Mouse (Mus musculus) ES-E14 (cell line): ENCODE measurements around the gene Pdgfd. TPM values are rescaled to one million over a fixed set of nuclear protein-coding genes. Genes with fewer than 3 reads are reported as not detected.
"Not testable (repeated sequence)": the region's sequence is repeated elsewhere in the genome, so short reads cannot be mapped to it uniquely, and the experiment has no call there.

Experiments
- DNase-seq: peaks from one replicate; pipeline ENCODE4 v3.0.0-alpha.2; 2013; ENCODE audit warnings: low read depth, low spot score
- H3K27ac ChIP-seq: 2 replicates; pipeline ENCODE4 v1.5.1; 2012; ENCODE audit warnings: low read depth, mild to moderate bottlenecking, low read length, moderate library complexity, mixed read lengths; ENCODE audit not compliant: poor library complexity, insufficient read depth, severe bottlenecking
- H3K36me3 ChIP-seq: 2 replicates; pipeline ENCODE4 v1.6.1; 2012; ENCODE audit warnings: mild to moderate bottlenecking, low read length, moderate library complexity, mixed read lengths; ENCODE audit not compliant: control insufficient read depth, poor library complexity, insufficient read depth, severe bottlenecking
- H3K4me1 ChIP-seq, 2 experiments: fragments of 150-350 bp in 1 of 2; sonication (generic) in 1 of 2; 2 replicates each; pipeline ENCODE4 v1.6.1; 2012; ENCODE audit warnings: low read length in 2 of 2, mild to moderate bottlenecking in 1 of 2, mixed read lengths in 1 of 2; ENCODE audit not compliant: control insufficient read depth in 2 of 2, insufficient read depth in 2 of 2, poor library complexity in 1 of 2
- H3K4me3 ChIP-seq, 2 experiments: fragments of 150-350 bp in 1 of 2; sonication (generic) in 1 of 2; 2 replicates each; pipeline ENCODE4 v1.5.1; 2012; ENCODE audit warnings: low read length in 2 of 2, low read depth in 1 of 2, mild to moderate bottlenecking in 1 of 2, mixed read lengths in 1 of 2; ENCODE audit not compliant: insufficient read depth in 1 of 2, poor library complexity in 1 of 2, severe bottlenecking in 1 of 2
- H3K9ac ChIP-seq: 2 replicates; pipeline ENCODE4 v1.6.1; 2012; ENCODE audit warnings: low read depth, mild to moderate bottlenecking, low read length, mixed read lengths; ENCODE audit not compliant: poor library complexity, insufficient read depth, severe bottlenecking
- H3K9me3 ChIP-seq: fragments of 150-350 bp; sonication (generic); 2 replicates; pipeline ENCODE4 v1.6.1; 2012; ENCODE audit warnings: low read depth, mild to moderate bottlenecking, low read length; ENCODE audit not compliant: control insufficient read depth, insufficient read depth
- CHD2 ChIP-seq: IDR thresholded peaks from 2 replicates; pipeline ENCODE4 v1.6.1; 2014; ENCODE audit warnings: mild to moderate bottlenecking, low read depth, low read length, inconsistent platforms
- HCFC1 ChIP-seq: IDR thresholded peaks from 2 replicates; pipeline ENCODE4 v1.6.1; 2012; ENCODE audit warnings: low read length, inconsistent platforms, borderline replicate concordance; ENCODE audit not compliant: insufficient read depth
- MAFK ChIP-seq: IDR thresholded peaks from 2 replicates; pipeline ENCODE4 v1.6.1; 2014; ENCODE audit warnings: mild to moderate bottlenecking, low read depth, low read length, inconsistent platforms; ENCODE audit not compliant: insufficient read depth
- ZC3H11A ChIP-seq: IDR thresholded peaks from 2 replicates; pipeline ENCODE4 v1.6.1; 2012; ENCODE audit warnings: low read depth, mild to moderate bottlenecking, inconsistent platforms, low read length, borderline replicate concordance
- ZNF384 ChIP-seq: IDR thresholded peaks from 2 replicates; pipeline ENCODE4 v1.6.1; 2012; ENCODE audit warnings: low read depth, low read length, inconsistent platforms
- in situ Hi-C, 2 experiments: fragments of 600-800 bp; cut with MboI; formaldehyde crosslinking; loops; one replicate each; pipeline ENCODE4 v1.15.1; 2025; ENCODE audit warnings: low sequenced_read_pairs in 2 of 2, inconsistent platforms in 1 of 2; ENCODE audit not compliant: unreplicated experiment in 2 of 2
- total RNA-seq: library from RNA; depleted of rRNA; stranded (reverse); fragments of 300-350 nt; gene quantifications from 2 replicates; pipeline ENCODE4 v1.2.3, GENCODE M21; 2012

The Pdgfd gene
- total RNA-seq, 1 experiment: 0.76 TPM

- no peak for TF ChIP-seq ZC3H11A
- TF ChIP-seq ZNF384: no peak
- no peak for TF ChIP-seq CHD2
- TF ChIP-seq MAFK: no peak
- TF ChIP-seq HCFC1: no peak
- in situ Hi-C loops: no loop called here
- no peak overlapping the region for H3K9ac ChIP-seq
- no peak overlapping the region for H3K27ac ChIP-seq
- H3K36me3 ChIP-seq: no peaks in the 10 kb centered on the region
- no peaks in the 10 kb centered on the region for H3K4me1 ChIP-seq
- no peak overlapping the region for H3K4me3 ChIP-seq
- no peak for DNase-seq
- H3K9me3 ChIP-seq: no peaks in the 10 kb centered on the region
Observed at GRCm38 (mm10) chr9:6182307-6182923, 14.0 kb downstream of the Pdgfd start.

- Histone ChIP-seq H3K9ac (no peak overlapping the region), H3K4me1 (no peaks in the 10 kb centered on the region), H3K9me3 (no peaks in the 10 kb centered on the region), H3K27ac (no peak overlapping the region), H3K36me3 (no peaks in the 10 kb centered on the region), H3K4me3 (no peak overlapping the region)
- no peak for TF ChIP-seq HCFC1
- TF ChIP-seq CHD2: no peak
- TF ChIP-seq ZNF384: no peak
- TF ChIP-seq MAFK: no peak
- no peak for TF ChIP-seq ZC3H11A
- in situ Hi-C loops: no loop called here
- DNase-seq: no peak
Observed at GRCm38 (mm10) chr9:6187955-6188354, 19.6 kb downstream of the Pdgfd start.

DNA sequence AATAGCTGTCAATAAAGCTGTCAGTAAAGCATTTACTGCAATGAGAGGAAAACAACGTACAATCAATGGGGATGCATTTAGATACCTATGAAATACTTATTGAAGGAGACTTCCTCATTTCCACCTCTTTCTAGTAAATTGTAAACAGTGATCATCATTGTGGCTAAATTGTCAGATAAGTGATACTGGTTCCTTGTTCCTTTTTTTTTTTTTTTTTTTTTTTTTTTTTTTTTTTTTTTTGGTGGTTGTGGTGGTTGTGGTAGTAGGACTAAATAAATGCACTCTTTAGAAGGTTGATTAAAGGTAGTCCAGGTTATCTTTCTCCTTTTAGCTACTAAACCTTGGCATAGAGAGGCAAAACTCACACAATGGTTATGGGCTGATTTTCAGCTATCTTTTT, 25.0 kb downstream of the Pdgfd start:
- no peaks in the 10 kb centered on the region for H3K4me1 ChIP-seq
- H3K4me3 ChIP-seq: no peak overlapping the region
- no peaks in the 10 kb centered on the region for H3K9me3 ChIP-seq
- in situ Hi-C loops: no loop called here
- no peak overlapping the region for H3K27ac ChIP-seq
- no peaks in the 10 kb centered on the region for H3K36me3 ChIP-seq
- DNase-seq: no peak
- H3K9ac ChIP-seq: no peak overlapping the region
- TF ChIP-seq ZC3H11A (no peak), CHD2 (no peak)

- H3K4me3 ChIP-seq: no peak overlapping the region
- H3K9me3 ChIP-seq: no peaks in the 10 kb centered on the region
- H3K4me1 ChIP-seq: no peaks in the 10 kb centered on the region
- no peak overlapping the region for H3K9ac ChIP-seq
- no peaks in the 10 kb centered on the region for H3K36me3 ChIP-seq
- no peak for TF ChIP-seq ZC3H11A
- TF ChIP-seq HCFC1: no peak
- no peak for TF ChIP-seq MAFK
- TF ChIP-seq ZNF384: no peak
- no peak for TF ChIP-seq CHD2
- in situ Hi-C loops: no loop called here
- no peak for DNase-seq
- no peak overlapping the region for H3K27ac ChIP-seq
Observed at GRCm38 (mm10) chr9:6212862-6213261, 44.5 kb downstream of the Pdgfd start.

GRCm38 (mm10) chr9:6217505-6217904, 49.1 kb downstream of the Pdgfd start:
- DNase-seq: no peak
- Histone ChIP-seq H3K9me3 (no peaks in the 10 kb centered on the region), H3K9ac (no peak overlapping the region), H3K27ac (no peak overlapping the region), H3K4me1 (no peaks in the 10 kb centered on the region), H3K36me3 (no peaks in the 10 kb centered on the region), H3K4me3 (no peak overlapping the region)
- in situ Hi-C loops: no loop called here
- TF ChIP-seq ZNF384: no peak
- TF ChIP-seq MAFK: no peak
- no peak for TF ChIP-seq CHD2
- TF ChIP-seq ZC3H11A: no peak

GRCm38 (mm10) chr9:6235982-6236381, 67.6 kb downstream of the Pdgfd start:
- DNase-seq, H3K9ac ChIP-seq, H3K4me3 ChIP-seq, H3K36me3 ChIP-seq, H3K27ac ChIP-seq, H3K9me3 ChIP-seq, in situ Hi-C loops, H3K4me1 ChIP-seq: not testable (repeated sequence)
